Mouse (Mus musculus) midbrain, postnatal 0 days (tissue): ENCODE measurements around the gene Gal3st4. TPM values are rescaled to one million over a fixed set of nuclear protein-coding genes. Genes with fewer than 3 reads are reported as not detected.

ENCODE experiments used
- ATAC-seq: fragments of 200-750 bp; cut with Nextera tagmentation; 2 replicates; pipeline ENCODE4 v1.8.0; 2017; ENCODE audit warnings: moderate number of reproducible peaks, mild to moderate bottlenecking, moderate TSS enrichment, moderate library complexity; ENCODE audit not compliant: low FRiP score
- DNase-seq: peaks from one replicate; pipeline ENCODE4 v3.0.0-alpha.2; 2015; ENCODE audit warnings: low spot score
- H3K27ac ChIP-seq: fragments of 300-500 bp; sonication (generic); 2 replicates; pipeline ENCODE4 v1.5.1; 2014; ENCODE audit warnings: low read depth, mild to moderate bottlenecking, low read length, mixed read lengths
- H3K27me3 ChIP-seq: fragments of 300-500 bp; sonication (generic); 2 replicates; pipeline ENCODE4 v1.6.1; 2014; ENCODE audit warnings: low read length, control low read depth, mixed read lengths; ENCODE audit not compliant: insufficient read depth
- H3K36me3 ChIP-seq: fragments of 300-500 bp; sonication (generic); 2 replicates; pipeline ENCODE4 v1.6.1; 2014; ENCODE audit warnings: low read length, control low read depth, mixed read lengths; ENCODE audit not compliant: insufficient read depth
- H3K4me1 ChIP-seq: fragments of 300-500 bp; sonication (generic); 2 replicates; pipeline ENCODE4 v1.6.1; 2014; ENCODE audit warnings: mild to moderate bottlenecking, control low read depth, antibody characterized with exemption, low read length, mixed read lengths; ENCODE audit not compliant: insufficient read depth
- H3K4me2 ChIP-seq: fragments of 300-500 bp; sonication (generic); 2 replicates; pipeline ENCODE4 v1.6.1; 2014; ENCODE audit warnings: low read depth, mild to moderate bottlenecking, low read length, mixed read lengths; ENCODE audit not compliant: poor library complexity, severe bottlenecking
- H3K4me3 ChIP-seq: fragments of 300-500 bp; sonication (generic); 2 replicates; pipeline ENCODE4 v1.5.1; 2014; ENCODE audit warnings: low read depth, mild to moderate bottlenecking, low read length, moderate library complexity
- H3K9ac ChIP-seq: fragments of 300-500 bp; sonication (generic); replicated peaks from 2 replicates; pipeline ENCODE4 v1.6.1; 2014; ENCODE audit warnings: mild to moderate bottlenecking, low read length, moderate library complexity, mixed read lengths; ENCODE audit not compliant: poor library complexity, severe bottlenecking
- H3K9me3 ChIP-seq: fragments of 300-500 bp; sonication (generic); 2 replicates; pipeline ENCODE4 v1.6.1; 2016; ENCODE audit warnings: low read length, control low read depth
- CTCF ChIP-seq: IDR thresholded peaks from 2 replicates; pipeline ENCODE4 v1.5.1; 2016; ENCODE audit warnings: antibody characterized with exemption, mild to moderate bottlenecking
- WGBS: fragments of 180-500 bp; shearing (Covaris S2); extraction: QIAGEN DNeasy Blood & Tissue Kit; methylation state at CpG from one replicate; pipeline ENCODE4 v1.1.7; 2014; 5-methylcytosine and 5-hydroxymethylcytosine counted together
- polyA plus RNA-seq: library from polyadenylated mRNA; unstranded; fragments of >200 nt; fragmentation: Nextera tagmentation; extraction: Ambion mirVana; gene quantifications from 2 replicates; pipeline ENCODE4 v1.2.1, GENCODE M21; 2015
- total RNA-seq: library from RNA; depleted of rRNA; stranded (reverse); fragments of >200 nt; gene quantifications from 2 replicates; pipeline ENCODE4 v1.2.3, GENCODE M21; 2014

Gene Gal3st4
- total and polyA plus RNA-seq, 2 experiments from 2014 or later = 0.71 to 1.7 TPM

DNA sequence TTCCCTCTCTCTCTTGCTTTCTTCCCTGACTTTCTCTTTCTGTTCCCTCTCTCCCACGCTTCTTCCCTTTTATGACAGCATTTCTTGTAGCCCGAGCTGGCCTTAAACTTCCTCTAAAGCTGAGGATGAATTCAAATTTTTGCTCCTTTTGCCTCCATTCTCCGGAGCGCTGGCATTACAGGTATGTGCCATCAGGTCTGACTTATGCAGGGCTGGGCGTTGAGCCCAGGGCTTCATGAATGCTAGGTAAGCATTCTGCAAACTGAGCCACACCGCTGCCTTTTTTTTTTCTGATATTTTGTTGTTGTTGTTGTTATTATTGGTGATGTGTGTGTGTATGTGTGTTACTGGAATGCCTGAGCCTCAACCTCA lies 8.4 kb downstream of the Gal3st4 start:
- H3K36me3 ChIP-seq = peaks cover 22% of the 10 kb centered on the region
- no peak for TF ChIP-seq CTCF
- H3K9ac ChIP-seq = peak overlapping the region; percentile 95
- H3K4me2 ChIP-seq = peak overlapping the region; percentile 63
- H3K9me3 ChIP-seq = no peaks in the 10 kb centered on the region
- H3K27me3 ChIP-seq = no peaks in the 10 kb centered on the region
- H3K4me3 ChIP-seq = peak overlapping the region; percentile 94
- DNase-seq = no peak
- H3K4me1 ChIP-seq = peaks cover 4% of the 10 kb centered on the region; the same call in 1 of the 2 replicates
- H3K27ac ChIP-seq = 0 out of 2 replicates have a peak overlapping the region, but pooled peaks have one; percentile 47
- 12% methylated on average over 6 of the region's 6 CpGs for WGBS
- no peak for ATAC-seq

DNA sequence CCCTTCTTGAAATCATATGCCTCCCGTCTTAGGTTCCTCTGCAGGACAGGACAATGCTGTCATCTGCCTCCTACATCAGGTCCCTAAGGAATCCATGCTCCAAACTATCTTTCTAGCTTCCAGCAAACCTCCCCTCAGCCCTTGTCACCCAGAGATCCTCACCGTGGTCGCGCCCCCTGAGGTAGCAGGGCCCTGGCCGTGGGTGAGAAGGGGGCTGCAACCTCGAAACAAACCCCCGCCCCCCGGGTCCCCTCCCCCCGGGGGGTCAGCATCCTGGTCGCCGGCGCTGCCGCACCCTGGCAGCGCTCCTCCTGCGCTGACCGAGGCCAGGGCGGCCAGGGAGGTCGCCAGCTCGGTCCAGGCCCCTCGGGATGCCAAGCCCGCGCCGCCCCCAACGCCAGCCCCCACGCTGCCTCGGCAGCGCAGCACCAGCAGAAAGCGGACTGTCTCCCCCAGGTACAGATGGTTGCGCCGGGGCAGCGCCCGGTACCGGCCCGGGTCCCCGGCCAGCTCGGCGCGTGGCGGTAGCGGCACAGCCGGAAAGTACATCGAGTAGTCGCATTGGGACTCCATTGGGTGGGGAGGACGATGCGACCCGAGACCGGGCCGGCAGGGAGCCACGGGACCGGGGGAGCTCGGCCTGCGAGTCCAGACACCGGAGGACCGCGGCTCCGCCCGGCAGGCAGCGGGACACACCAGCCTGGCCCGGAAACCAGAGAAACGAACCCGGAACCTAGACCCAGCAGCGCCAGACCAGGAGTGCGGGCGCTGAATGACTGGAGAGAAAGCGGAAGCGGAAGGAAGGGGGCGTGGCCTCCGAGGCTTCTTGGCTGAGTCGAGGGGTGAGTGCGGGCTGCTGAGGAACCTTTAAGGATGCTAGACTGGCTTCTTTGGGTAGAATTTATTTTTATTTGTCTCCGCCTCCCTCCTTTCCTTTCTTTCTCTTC lies 9.1 kb downstream of the Gal3st4 start, which contains the start of gene BC037034:
BC037034 (minus strand) TSS at position 774 of the 947 bp plus-strand sequence.
- under 1% methylated on average over 59 of the region's 71 CpGs for WGBS
- Histone ChIP-seq H3K9me3 (no peaks in the 10 kb centered on the region), H3K27me3 (no peaks in the 10 kb centered on the region)

DNA sequence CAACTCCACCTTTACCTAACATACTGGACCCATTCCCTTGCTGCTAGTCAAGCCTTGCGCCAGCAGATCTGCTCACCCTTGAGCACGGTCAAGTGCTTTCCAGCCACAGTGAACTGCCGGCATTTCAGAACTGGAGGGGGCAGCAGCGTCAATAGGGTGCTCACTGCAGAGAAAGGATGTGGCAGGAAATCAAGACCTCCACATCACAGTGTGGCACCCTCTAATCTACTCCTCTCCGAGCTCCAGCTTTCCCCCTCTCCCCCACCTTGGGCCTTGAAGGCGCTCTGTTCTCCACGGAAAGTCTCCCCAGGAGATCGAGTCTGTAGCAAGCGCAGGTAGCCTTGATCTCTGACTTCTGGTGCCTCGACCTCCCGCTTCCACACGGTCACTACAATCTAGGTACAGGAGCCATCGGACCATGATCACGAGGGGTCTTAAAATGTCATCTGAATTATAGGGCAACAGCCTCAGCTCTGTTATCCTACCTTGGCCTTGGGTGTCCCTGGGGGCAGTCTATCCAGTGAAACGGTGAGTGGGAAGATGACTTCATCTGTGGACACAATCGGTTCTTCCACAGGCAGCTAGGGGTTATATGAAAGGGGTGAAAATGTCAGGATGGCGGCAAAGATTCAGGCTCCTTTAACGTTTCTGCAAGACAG lies 9.9 kb downstream of the Gal3st4 start:
- no peaks in the 10 kb centered on the region for H3K27me3 ChIP-seq
- no peaks in the 10 kb centered on the region for H3K9me3 ChIP-seq
- peaks cover 30% of the 10 kb centered on the region for H3K36me3 ChIP-seq
- WGBS = 66% methylated on average over 18 of the region's 18 CpGs
- no peak for DNase-seq
- TF ChIP-seq CTCF = no peak
- H3K9ac ChIP-seq = peak overlapping the region; percentile 95
- H3K4me3 ChIP-seq = peak overlapping the region; percentile 94
- peak overlapping the region; percentile 63 for H3K4me2 ChIP-seq
- peak overlapping the region; percentile 79; the same call in 1 of the 2 replicates for H3K27ac ChIP-seq
- no peak for ATAC-seq
- peaks cover 4% of the 10 kb centered on the region; the same call in 1 of the 2 replicates for H3K4me1 ChIP-seq

More for the DNA sequence above, 9.1 kb downstream of the Gal3st4 start, which contains the start of gene BC037034:
- Histone ChIP-seq H3K9ac (peak within 1 kb of the TSS; percentile 95), H3K36me3 (peaks cover 28% of the 10 kb centered on the region), H3K4me2 (peak within 1 kb of the TSS; percentile 63), H3K4me1 (peaks cover 4% of the 10 kb centered on the region; the same call in 1 of the 2 replicates), H3K27ac (peak within 1 kb of the TSS; percentile 79), H3K4me3 (peak within 1 kb of the TSS; percentile 94)
- DNase-seq = peak; percentile 95
- TF ChIP-seq CTCF = peak; percentile 33; the same call in 1 of the 2 replicates
- peak; percentile 90 for ATAC-seq

DNA sequence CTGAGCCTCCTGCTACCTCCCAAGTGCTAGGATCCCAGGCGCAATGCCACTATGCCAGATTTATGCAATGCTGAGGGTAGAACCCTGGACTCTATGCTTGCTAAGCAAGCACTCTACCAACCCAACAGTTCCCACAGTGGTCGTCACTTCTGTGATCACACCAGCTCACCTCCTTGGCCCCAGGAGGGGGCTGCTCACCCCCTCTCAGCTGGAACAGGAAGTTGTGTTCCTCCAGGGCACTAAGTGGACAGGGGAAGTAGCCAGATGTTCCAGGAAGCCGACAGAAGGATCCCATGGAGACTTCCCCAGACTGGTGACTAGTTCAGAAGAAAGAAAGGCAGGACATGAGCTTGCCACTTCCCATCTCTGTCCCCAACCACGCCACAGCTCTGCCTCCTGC lies 10.6 kb downstream of the Gal3st4 start:
- H3K9ac ChIP-seq = no peak overlapping the region

GRCm38 (mm10) chr5:138260834-138261233 lies 11.8 kb downstream of the Gal3st4 start:
- peaks cover 6% of the 10 kb centered on the region; the same call in 1 of the 2 replicates for H3K4me1 ChIP-seq

More for the DNA sequence above, 10.6 kb downstream of the Gal3st4 start:
- DNase-seq (no peak), ATAC-seq (no peak)
- TF ChIP-seq CTCF = no peak
- H3K4me1 ChIP-seq = peaks cover 4% of the 10 kb centered on the region; the same call in 1 of the 2 replicates
- H3K27ac ChIP-seq = no peak overlapping the region
- no peaks in the 10 kb centered on the region for H3K27me3 ChIP-seq
- 84% methylated on average over 4 of the region's 4 CpGs for WGBS
- peaks cover 33% of the 10 kb centered on the region for H3K36me3 ChIP-seq
- no peak overlapping the region for H3K4me2 ChIP-seq
- H3K9me3 ChIP-seq = no peaks in the 10 kb centered on the region
- no peak overlapping the region for H3K4me3 ChIP-seq

More at GRCm38 (mm10) chr5:138260834-138261233, 11.8 kb downstream of the Gal3st4 start:
- no peak overlapping the region for H3K4me2 ChIP-seq
- no peak overlapping the region for H3K27ac ChIP-seq
- ATAC-seq = no peak
- TF ChIP-seq CTCF = no peak
- H3K27me3 ChIP-seq = no peaks in the 10 kb centered on the region
- no peak for DNase-seq
- 93% methylated on average over 11 of the region's 11 CpGs for WGBS
- H3K9ac ChIP-seq = no peak overlapping the region
- H3K36me3 ChIP-seq = peaks cover 33% of the 10 kb centered on the region
- no peak overlapping the region for H3K4me3 ChIP-seq
- no peaks in the 10 kb centered on the region for H3K9me3 ChIP-seq
